Mouse (Mus musculus): Measurements from ENCODE around the gene Tnnt3. TPM values are rescaled to one million over a fixed set of nuclear protein-coding genes. Genes with fewer than 3 reads are reported as not detected.

The Tnnt3 gene
- polyA plus RNA-seq, 1 experiment = 5.1 TPM

GRCm38 (mm10) chr7:142547874-142548273 lies 49.2 kb downstream of the Tnnt3 start:
- Histone ChIP-seq H3K4me3 (ENCODE audit: insufficient read depth, low read length) (no peak overlapping the region), H3K4me1 (ENCODE audit: control insufficient read depth, insufficient read depth, low read length) (peaks cover 7% of the 10 kb centered on the region), H3K27ac (ENCODE audit: insufficient read depth, low read depth, low read length) (no peak overlapping the region)
- TF ChIP-seq POLR2A (IDR thresholded peaks at IDR 0.05; ENCODE audit: borderline replicate concordance, low read depth, low read length) (no peak), CTCF (IDR thresholded peaks at IDR 0.05; ENCODE audit: low read depth, low read length) (no peak)

- Histone ChIP-seq H3K4me3 (ENCODE audit: insufficient read depth, low read length) (no peak overlapping the region), H3K27ac (ENCODE audit: insufficient read depth, low read depth, low read length) (no peak overlapping the region), H3K4me1 (ENCODE audit: control insufficient read depth, insufficient read depth, low read length) (peaks cover 7% of the 10 kb centered on the region)
- TF ChIP-seq CTCF (IDR thresholded peaks at IDR 0.05; ENCODE audit: low read depth, low read length) (no peak), POLR2A (IDR thresholded peaks at IDR 0.05; ENCODE audit: borderline replicate concordance, low read depth, low read length) (no peak)
Measured at GRCm38 (mm10) chr7:142548706-142549105, 50.1 kb downstream of the Tnnt3 start.

GRCm38 (mm10) chr7:142549941-142550763 lies 51.5 kb downstream of the Tnnt3 start:
- Histone ChIP-seq H3K4me1 (ENCODE audit: control insufficient read depth, insufficient read depth, low read length) (peaks cover 7% of the 10 kb centered on the region), H3K4me3 (ENCODE audit: insufficient read depth, low read length) (no peak overlapping the region), H3K27ac (ENCODE audit: insufficient read depth, low read depth, low read length) (no peak overlapping the region)
- no peak for TF ChIP-seq CTCF (IDR thresholded peaks at IDR 0.05; ENCODE audit: low read depth, low read length)
- TF ChIP-seq POLR2A (IDR thresholded peaks at IDR 0.05; ENCODE audit: borderline replicate concordance, low read depth, low read length) = no peak

GRCm38 (mm10) chr7:142550935-142551373 lies 52.3 kb downstream of the Tnnt3 start:
- Histone ChIP-seq H3K4me3 (ENCODE audit: insufficient read depth, low read length) (no peak overlapping the region), H3K27ac (ENCODE audit: insufficient read depth, low read depth, low read length) (no peak overlapping the region), H3K4me1 (ENCODE audit: control insufficient read depth, insufficient read depth, low read length) (peaks cover 7% of the 10 kb centered on the region)
- TF ChIP-seq CTCF (IDR thresholded peaks at IDR 0.05; ENCODE audit: low read depth, low read length) = no peak
- TF ChIP-seq POLR2A (IDR thresholded peaks at IDR 0.05; ENCODE audit: borderline replicate concordance, low read depth, low read length) = no peak

GRCm38 (mm10) chr7:142551691-142552090 lies 53.1 kb downstream of the Tnnt3 start:
- no peak overlapping the region for H3K4me3 ChIP-seq (ENCODE audit: insufficient read depth, low read length)
- H3K27ac ChIP-seq (ENCODE audit: insufficient read depth, low read depth, low read length) = no peak overlapping the region
- H3K4me1 ChIP-seq (ENCODE audit: control insufficient read depth, insufficient read depth, low read length) = peaks cover 7% of the 10 kb centered on the region
- no peak for TF ChIP-seq CTCF (IDR thresholded peaks at IDR 0.05; ENCODE audit: low read depth, low read length)
- no peak for TF ChIP-seq POLR2A (IDR thresholded peaks at IDR 0.05; ENCODE audit: borderline replicate concordance, low read depth, low read length)

GRCm38 (mm10) chr7:142552591-142553416 lies 54.2 kb downstream of the Tnnt3 start:
- TF ChIP-seq CTCF (IDR thresholded peaks at IDR 0.05; ENCODE audit: low read depth, low read length) = no peak
- no peak for TF ChIP-seq POLR2A (IDR thresholded peaks at IDR 0.05; ENCODE audit: borderline replicate concordance, low read depth, low read length)
- H3K27ac ChIP-seq (ENCODE audit: insufficient read depth, low read depth, low read length) = no peak overlapping the region
- H3K4me1 ChIP-seq (ENCODE audit: control insufficient read depth, insufficient read depth, low read length) = peaks cover 7% of the 10 kb centered on the region
- H3K4me3 ChIP-seq (ENCODE audit: insufficient read depth, low read length) = no peak overlapping the region

GRCm38 (mm10) chr7:142553417-142554335 lies 55.0 kb downstream of the Tnnt3 start:
- TF ChIP-seq POLR2A (IDR thresholded peaks at IDR 0.05; ENCODE audit: borderline replicate concordance, low read depth, low read length) (no peak), CTCF (IDR thresholded peaks at IDR 0.05; ENCODE audit: low read depth, low read length) (no peak)
- Histone ChIP-seq H3K27ac (ENCODE audit: insufficient read depth, low read depth, low read length) (no peak overlapping the region), H3K4me1 (ENCODE audit: control insufficient read depth, insufficient read depth, low read length) (no peaks in the 10 kb centered on the region), H3K4me3 (ENCODE audit: insufficient read depth, low read length) (no peak overlapping the region)

- TF ChIP-seq POLR2A (IDR thresholded peaks at IDR 0.05; ENCODE audit: borderline replicate concordance, low read depth, low read length) (no peak), CTCF (IDR thresholded peaks at IDR 0.05; ENCODE audit: low read depth, low read length) (no peak)
- H3K27ac ChIP-seq (ENCODE audit: insufficient read depth, low read depth, low read length) = no peak overlapping the region
Measured at GRCm38 (mm10) chr7:142554625-142555024, 56.0 kb downstream of the Tnnt3 start.

More at GRCm38 (mm10) chr7:142554625-142555024, 56.0 kb downstream of the Tnnt3 start:
- Histone ChIP-seq H3K4me1 (ENCODE audit: control insufficient read depth, insufficient read depth, low read length) (no peaks in the 10 kb centered on the region), H3K4me3 (ENCODE audit: insufficient read depth, low read length) (no peak overlapping the region)

Data from bone marrow macrophage, adult 2 months (primary cell).